Mouse (Mus musculus): ENCODE data around the gene Gm29554. TPM values are rescaled to one million over a fixed set of nuclear protein-coding genes. Genes with fewer than 3 reads are reported as not detected.
"Not testable (repeated sequence)": the region's sequence is repeated elsewhere in the genome, so short reads cannot be mapped to it uniquely, and the experiment has no call there.

Gene Gm29554
- total RNA-seq (2021): not detected
- long read RNA-seq, experiment 1: 0 reads
- long read RNA-seq, experiment 2: 0 reads

DNA sequence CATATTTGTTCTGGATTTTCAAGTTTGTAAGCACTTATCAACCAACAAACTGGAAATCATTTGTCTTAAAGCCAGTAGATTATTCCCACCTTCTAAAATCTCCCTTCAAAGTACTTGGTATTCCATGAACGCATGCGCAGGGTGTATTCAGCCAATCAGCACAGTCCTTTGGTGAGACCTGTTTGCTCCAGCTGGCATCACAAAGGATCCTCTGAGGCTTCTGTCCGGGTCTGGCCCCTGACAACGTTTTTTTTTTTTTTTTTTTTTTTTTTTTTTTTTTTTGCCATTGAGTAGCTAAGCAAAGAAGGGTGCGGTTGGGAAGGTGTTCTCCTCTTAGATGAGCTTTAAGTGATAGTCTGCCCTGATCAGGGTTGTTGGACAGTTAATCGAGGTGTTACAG, at the start of gene Gm29554:
Gm29554 (plus strand) TSS at position 301 of the 400 bp plus-strand sequence.
- intact Hi-C loops (cut with DNase I); DNase-seq (ENCODE audit: low spot score in 2 of 2): not testable (repeated sequence)

Other genes starting within 250 kb of the Gm29554 start
- gene Gm20812, start 108.0 kb downstream of the Gm29554 start, total RNA-seq (2021): not detected